In the genomic region with DNA sequence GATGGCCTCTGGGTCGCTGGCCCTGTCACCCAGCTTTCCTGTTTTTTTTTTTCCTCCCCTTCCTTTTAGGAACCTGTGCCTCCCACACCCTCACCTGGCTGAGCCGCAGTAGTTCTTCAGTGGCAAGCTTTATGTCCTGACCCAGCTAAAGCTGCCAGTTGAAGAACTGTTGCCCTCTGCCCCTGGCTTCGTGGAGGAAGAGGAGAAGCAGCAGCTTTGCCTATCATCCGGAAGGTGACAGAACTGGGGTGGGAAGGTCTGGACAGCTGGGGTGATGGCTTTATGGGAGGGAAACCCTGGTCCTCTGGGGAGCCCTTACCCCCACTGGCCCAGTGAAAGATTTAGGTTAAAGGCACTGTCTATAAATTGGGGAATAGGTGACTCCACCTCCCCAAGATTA, we compare ENCODE assay signal across 9 mouse cellular contexts. TPM values are rescaled to one million over a fixed set of nuclear protein-coding genes. Genes with fewer than 3 reads are reported as not detected.
DNase-seq lines count a peak whose midpoint lies in the region; ATAC-seq and TF ChIP-seq lines count a peak whose summit lies in the region.
"Had no signal": no experiment of that assay in that cellular context is flagged by ENCODE, and none has a peak within 500 bp of the region (broad histone marks: within the 10 kb centered on the region; RNA-seq: fewer than 3 reads in every experiment).

No protein-coding gene starts in this region.

- H3K4me1 ChIP-seq in kidney, adult 2 months (ENCODE audit: control insufficient read depth, insufficient read depth, low read length), result peaks cover 40% of the 10 kb centered on the region
- peaks cover 64% of the 10 kb centered on the region for H3K4me1 ChIP-seq in E14TG2a.4 (replicated peaks; ENCODE audit: low read depth, low read length)
- peaks cover 16% of the 10 kb centered on the region for H3K4me1 ChIP-seq in brown adipose tissue, adult 24 weeks (ENCODE audit: control insufficient read depth, insufficient read depth, insufficient read length, low read length)
- peaks cover 43% of the 10 kb centered on the region for H3K4me1 ChIP-seq in liver, embryonic 11.5 days (replicated peaks; ENCODE audit: control insufficient read depth, insufficient read depth, low read length)

- DNase-seq in kidney, adult 2 months, result peak; percentile 19
- no peak for DNase-seq in kidney, postnatal 4 days
- peak; percentile 29 for DNase-seq in liver, embryonic 11.5 days (ENCODE audit: low spot score)
- DNase-seq in cerebellum, postnatal 36 days, result no peak
- DNase-seq in frontal cortex, postnatal 14 days (ENCODE audit: low spot score in 2 of 2), result no peak

- H3K4me2 ChIP-seq in liver, embryonic 11.5 days, result peak overlapping the region; percentile 93

- no peaks in the 10 kb centered on the region for H3K27me3 ChIP-seq in kidney, adult 2 months (replicated peaks; ENCODE audit: control insufficient read depth, insufficient read depth, low read length)
- H3K27me3 ChIP-seq in E14TG2a.4 (ENCODE audit: insufficient read depth, low read length), result peaks cover 6% of the 10 kb centered on the region
- H3K27me3 ChIP-seq in liver, embryonic 11.5 days (replicated peaks; ENCODE audit: control insufficient read depth, insufficient read depth, low read length), result no peaks in the 10 kb centered on the region
- H3K27me3 ChIP-seq: Patski had no signal

- WGBS in kidney, adult 2 months, result 20% methylated on average over 4 of the region's 4 CpGs
- WGBS in liver, embryonic 11.5 days, result 73% methylated on average over 4 of the region's 4 CpGs

- H3K4me3 ChIP-seq in kidney, adult 2 months (ENCODE audit: insufficient read depth, low read depth, low read length), result peak overlapping the region; percentile 37
- H3K4me3 ChIP-seq in E14TG2a.4 (replicated peaks; ENCODE audit: low read length), result peak overlapping the region; percentile 88; the same call in 1 of the 2 replicates
- peak overlapping the region; percentile 70 for H3K4me3 ChIP-seq in brown adipose tissue, adult 24 weeks (ENCODE audit: insufficient read depth, low read depth, low read length)
- H3K4me3 ChIP-seq in liver, embryonic 11.5 days (ENCODE audit: low read depth, low read length), result peak overlapping the region; percentile 83

- TF ChIP-seq POLR2A in kidney, adult 2 months (IDR thresholded peaks at IDR 0.05; ENCODE audit: low read depth, low read length), result no peak

- H3K9ac ChIP-seq in liver, embryonic 11.5 days (ENCODE audit: low read depth, low read length), result peak overlapping the region; percentile 31; the same call in 1 of the 2 replicates

- no peaks in the 10 kb centered on the region for H3K9me3 ChIP-seq in E14TG2a.4 (ENCODE audit: low read length)
- H3K9me3 ChIP-seq in liver, embryonic 11.5 days (ENCODE audit: control insufficient read depth, low read length), result no peaks in the 10 kb centered on the region; the same call in 1 of the 2 replicates

- no peak for TF ChIP-seq CTCF in kidney, adult 2 months (conservative IDR thresholded peaks at IDR 0.05; ENCODE audit: insufficient read depth, insufficient read length, low read depth, low read length)
- no peak for TF ChIP-seq CTCF in E14TG2a.4 (conservative IDR thresholded peaks at IDR 0.05; ENCODE audit: low read length)

- H3K27ac ChIP-seq in kidney, adult 2 months (ENCODE audit: insufficient read depth, low read depth, low read length), result peak overlapping the region; percentile 73
- peak overlapping the region; percentile 74 for H3K27ac ChIP-seq in brown adipose tissue, adult 24 weeks (replicated peaks; ENCODE audit: low read depth, low read length)
- peak overlapping the region; percentile 98 for H3K27ac ChIP-seq in liver, embryonic 11.5 days (ENCODE audit: low read depth, low read length)

- ATAC-seq in liver, embryonic 11.5 days (replicated peaks; ENCODE audit: low FRiP score), result no peak
- ATAC-seq: inflammation-experienced regulatory T-cells, adult 6 months had no signal

- H3K36me3 ChIP-seq in kidney, adult 2 months (ENCODE audit: control insufficient read depth, insufficient read depth, low read length), result peaks cover 16% of the 10 kb centered on the region
- peaks cover 27% of the 10 kb centered on the region for H3K36me3 ChIP-seq in E14TG2a.4 (ENCODE audit: insufficient read depth, low read length)
- peaks cover 18% of the 10 kb centered on the region for H3K36me3 ChIP-seq in liver, embryonic 11.5 days (ENCODE audit: control insufficient read depth, insufficient read depth, low read length)

RNA-seq across cellular contexts. Expression of a gene that starts 2.1 kb away (rescaled TPM):
- 14.2 and 14.6 TPM in 2 replicates for polyA plus RNA-seq in kidney, adult 2 months (2012; rRNA removed)
- 13.5 and 20.2 TPM in 2 replicates for polyA plus RNA-seq in brown adipose tissue, adult 24 weeks (2012; ENCODE audit: insufficient read depth, insufficient read length, missing spikeins)
- 29.8 and 33.0 TPM in 2 replicates for polyA plus RNA-seq in liver, embryonic 11.5 days (2014; fragmentation: Nextera tagmentation; extraction: Ambion mirVana)

RNA-seq across cellular contexts. Expression of a gene that starts 9.1 kb away (rescaled TPM):
- 17.7 and 21.0 TPM in 2 replicates for polyA plus RNA-seq in kidney, adult 2 months (2012; rRNA removed)
- polyA plus RNA-seq in brown adipose tissue, adult 24 weeks (2012; ENCODE audit: insufficient read depth, insufficient read length, missing spikeins), result 5.5 and 7.2 TPM in 2 replicates
- 21.8 and 21.9 TPM in 2 replicates for polyA plus RNA-seq in liver, embryonic 11.5 days (2014; fragmentation: Nextera tagmentation; extraction: Ambion mirVana)

RNA-seq across cellular contexts. Expression of a gene that starts 23.0 kb away (rescaled TPM):
- 88.0 and 92.7 TPM in 2 replicates for polyA plus RNA-seq in kidney, adult 2 months (2012; rRNA removed)
- 57.2 and 61.0 TPM in 2 replicates for polyA plus RNA-seq in brown adipose tissue, adult 24 weeks (2012; ENCODE audit: insufficient read depth, insufficient read length, missing spikeins)
- 105 and 119 TPM in 2 replicates for polyA plus RNA-seq in liver, embryonic 11.5 days (2014; fragmentation: Nextera tagmentation; extraction: Ambion mirVana)

RNA-seq across cellular contexts. Expression of a gene that starts 24.2 kb away (rescaled TPM):
- 126 and 141 TPM in 2 replicates for polyA plus RNA-seq in kidney, adult 2 months (2012; rRNA removed)
- 0.48 TPM in 1 of 2 replicates, not detected in the other for polyA plus RNA-seq in brown adipose tissue, adult 24 weeks (2012; ENCODE audit: insufficient read depth, insufficient read length, missing spikeins)
- polyA plus RNA-seq in liver, embryonic 11.5 days (2014; fragmentation: Nextera tagmentation; extraction: Ambion mirVana), result 321 and 377 TPM in 2 replicates
- polyA plus RNA-seq: inflammation-experienced regulatory T-cells, adult 6 months had no signal

RNA-seq across cellular contexts. Expression of a gene that starts 41.1 kb away (rescaled TPM):
- polyA plus RNA-seq in kidney, adult 2 months (2012; rRNA removed), result 17.2 and 29.9 TPM in 2 replicates
- 78.8 and 102 TPM in 2 replicates for polyA plus RNA-seq in brown adipose tissue, adult 24 weeks (2012; ENCODE audit: insufficient read depth, insufficient read length, missing spikeins)
- polyA plus RNA-seq in liver, embryonic 11.5 days (2014; fragmentation: Nextera tagmentation; extraction: Ambion mirVana), result 217 and 224 TPM in 2 replicates

Comparison
In these comparisons a context has a peak if more than half of its experiments do, and no peak if none do; other contexts are left out.
1. DNase-seq: peak in kidney, adult 2 months (single experiment) and liver, embryonic 11.5 days (single experiment); none in kidney, postnatal 4 days (0 of 2), cerebellum, postnatal 36 days (0 of 2) and frontal cortex, postnatal 14 days (0 of 2).
2. H3K4me3 ChIP-seq: peak in every context shown above with its lines; median percentile 88 in E14TG2a.4; 83 in liver, embryonic 11.5 days; 70 in brown adipose tissue, adult 24 weeks; 37 in kidney, adult 2 months.
3. Peak in every context shown above with its lines, with median percentiles within 50 percentile points of each other: H3K27ac ChIP-seq.